Mouse (Mus musculus): ENCODE measurements at regions not wholly inside any gene's neighbourhood (a gene's known extent, or its start where the extent isn't known, plus 50 kb on each side); places are given as distances from the start of the nearest gene placed in this dataset.
A peak's percentile ranks its signal among the peaks of the same experiment; 100 is the strongest.
"Not testable (repeated sequence)": the region's sequence is repeated elsewhere in the genome, so short reads cannot be mapped to it uniquely, and the experiment has no call there.

GRCm38 (mm10) chr1:83970641-83971285 lies 393.2 kb downstream of the Pid1 start:
- DNase-seq, result no peak

GRCm38 (mm10) chr1:83964631-83965030 lies 399.3 kb downstream of the Pid1 start:
- DNase-seq, result not testable (repeated sequence)

GRCm38 (mm10) chr1:83961761-83962160 lies 402.2 kb downstream of the Pid1 start:
- DNase-seq, result no peak

GRCm38 (mm10) chr1:83959756-83960155 lies 404.2 kb downstream of the Pid1 start:
- DNase-seq, result peak; percentile 68

GRCm38 (mm10) chr1:83922900-83923299 lies 441.1 kb downstream of the Pid1 start:
- DNase-seq, result no peak

- DNase-seq, result no peak
These were observed 448.5 kb downstream of the Pid1 start for GRCm38 (mm10) chr1:83915454-83915853.

GRCm38 (mm10) chr1:83907347-83907746 lies 456.6 kb downstream of the Pid1 start:
- DNase-seq, result no peak

- DNase-seq, result peak; percentile 42
These were observed 457.1 kb downstream of the Pid1 start for GRCm38 (mm10) chr1:83906906-83907305.

GRCm38 (mm10) chr1:83900135-83900534 lies 463.8 kb downstream of the Pid1 start:
- no peak for DNase-seq

- no peak for DNase-seq
These were observed 467.3 kb downstream of the Pid1 start for GRCm38 (mm10) chr1:83896650-83897049.

- no peak for DNase-seq
These were observed 471.1 kb upstream of the Sphkap start for GRCm38 (mm10) chr1:83879109-83879399.

- DNase-seq, result no peak
These were observed 470.5 kb upstream of the Sphkap start for GRCm38 (mm10) chr1:83878330-83879108.

- no peak for DNase-seq
These were observed 463.0 kb upstream of the Sphkap start for GRCm38 (mm10) chr1:83870853-83871567.

- DNase-seq, result no peak
These were observed 461.0 kb upstream of the Sphkap start for GRCm38 (mm10) chr1:83869046-83869445.

- no peak for DNase-seq
These were observed 454.5 kb upstream of the Sphkap start for GRCm38 (mm10) chr1:83862541-83862940.

GRCm38 (mm10) chr1:83862128-83862527 lies 454.1 kb upstream of the Sphkap start:
- no peak for DNase-seq

- no peak for DNase-seq
These were observed 451.9 kb upstream of the Sphkap start for GRCm38 (mm10) chr1:83859732-83860424.

GRCm38 (mm10) chr1:83853996-83854395 lies 446.0 kb upstream of the Sphkap start:
- DNase-seq, result no peak

- DNase-seq, result no peak
These were observed 443.1 kb upstream of the Sphkap start for GRCm38 (mm10) chr1:83851081-83851480.

- no peak for DNase-seq
These were observed 440.4 kb upstream of the Sphkap start for GRCm38 (mm10) chr1:83848414-83848813.

- DNase-seq, result no peak
These were observed 440.0 kb upstream of the Sphkap start for GRCm38 (mm10) chr1:83847992-83848391.

- DNase-seq, result no peak
These were observed 436.9 kb upstream of the Sphkap start for GRCm38 (mm10) chr1:83844827-83845379.

All from adrenal gland, adult 2 months (tissue).